Comparison of ENCODE assay signal across 10 mouse cellular contexts in genomic region chr7:127685304-127686018, GRCm38 (mm10). TPM values are rescaled to one million over a fixed set of nuclear protein-coding genes. Genes with fewer than 3 reads are reported as not detected.
A peak's percentile ranks its signal among the peaks of the same experiment; 100 is the strongest.
DNase-seq lines count a peak whose midpoint lies in the region; ATAC-seq and TF ChIP-seq lines count a peak whose summit lies in the region.
"Had no signal": no experiment of that assay in that cellular context is flagged by ENCODE, and none has a peak within 500 bp of the region (broad histone marks: within the 10 kb centered on the region; RNA-seq: fewer than 3 reads in every experiment).

No protein-coding gene starts in this region.

- H3K4me2 ChIP-seq in heart, embryonic 12.5 days = no peak overlapping the region
- no peak overlapping the region for H3K4me2 ChIP-seq in liver, embryonic 12.5 days
- no peak overlapping the region for H3K4me2 ChIP-seq in limb, embryonic 14.5 days (replicated peaks; ENCODE audit: low read depth, low read length, severe bottlenecking)
- H3K4me2 ChIP-seq in stomach, postnatal 0 days (replicated peaks; ENCODE audit: low read depth) = no peak overlapping the region

- no peak overlapping the region for H3K27ac ChIP-seq in heart, embryonic 12.5 days (ENCODE audit: poor library complexity, severe bottlenecking)
- H3K27ac ChIP-seq in liver, embryonic 12.5 days = 0 out of 2 replicates have a peak overlapping the region, but pooled peaks have one; percentile 30
- no peak overlapping the region for H3K27ac ChIP-seq in limb, embryonic 14.5 days (replicated peaks; ENCODE audit: low read depth, low read length)
- no peak overlapping the region for H3K27ac ChIP-seq in stomach, postnatal 0 days (replicated peaks)

- ATAC-seq in heart, embryonic 12.5 days (ENCODE audit: insufficient number of reproducible peaks, low FRiP score) = no peak
- ATAC-seq in liver, embryonic 12.5 days = no peak
- ATAC-seq in limb, embryonic 14.5 days (ENCODE audit: low FRiP score, low read depth) = peak; percentile 80
- ATAC-seq in stomach, postnatal 0 days (ENCODE audit: low FRiP score, low TSS enrichment) = peak; percentile 54; the same call in 1 of the 2 replicates

- TF ChIP-seq POLR2A in limb, embryonic 14.5 days (IDR thresholded peaks at IDR 0.05; ENCODE audit: borderline replicate concordance, extremely low read depth, insufficient read depth, insufficient read length) = no peak

- no peaks in the 10 kb centered on the region for H3K9me3 ChIP-seq in heart, embryonic 12.5 days (replicated peaks)
- no peaks in the 10 kb centered on the region for H3K9me3 ChIP-seq in liver, embryonic 12.5 days (replicated peaks)
- no peaks in the 10 kb centered on the region for H3K9me3 ChIP-seq in limb, embryonic 14.5 days (ENCODE audit: control insufficient read depth, low read length)
- H3K9me3 ChIP-seq in stomach, postnatal 0 days (ENCODE audit: control insufficient read depth, low read length) = no peaks in the 10 kb centered on the region

- TF ChIP-seq CTCF in stomach, postnatal 0 days (IDR thresholded peaks at IDR 0.05; ENCODE audit: low read depth) = no peak

- 69% methylated on average over 14 of the region's 14 CpGs for WGBS in heart, embryonic 12.5 days
- 78% methylated on average over 14 of the region's 14 CpGs for WGBS in liver, embryonic 12.5 days (ENCODE audit: insufficient replicate concordance)
- WGBS in limb, embryonic 14.5 days = 66% methylated on average over 14 of the region's 14 CpGs
- 43% methylated on average over 14 of the region's 14 CpGs for WGBS in stomach, postnatal 0 days

- H3K36me3 ChIP-seq in heart, embryonic 12.5 days = peaks cover 5% of the 10 kb centered on the region; the same call in 1 of the 2 replicates
- no peaks in the 10 kb centered on the region for H3K36me3 ChIP-seq in liver, embryonic 12.5 days
- peaks cover 19% of the 10 kb centered on the region for H3K36me3 ChIP-seq in limb, embryonic 14.5 days (ENCODE audit: control insufficient read depth, insufficient read depth, low read length)
- no peaks in the 10 kb centered on the region for H3K36me3 ChIP-seq in stomach, postnatal 0 days (ENCODE audit: control insufficient read depth, insufficient read depth, low read length)

- H3K27me3 ChIP-seq in heart, embryonic 12.5 days (replicated peaks) = no peaks in the 10 kb centered on the region
- no peaks in the 10 kb centered on the region for H3K27me3 ChIP-seq in liver, embryonic 12.5 days (replicated peaks)
- no peaks in the 10 kb centered on the region for H3K27me3 ChIP-seq in limb, embryonic 14.5 days (ENCODE audit: control insufficient read depth, insufficient read depth, low read length)
- no peaks in the 10 kb centered on the region for H3K27me3 ChIP-seq in stomach, postnatal 0 days (ENCODE audit: control insufficient read depth, insufficient read depth, low read length)

- peaks cover 55% of the 10 kb centered on the region for H3K4me1 ChIP-seq in heart, embryonic 12.5 days (replicated peaks)
- peaks cover 39% of the 10 kb centered on the region for H3K4me1 ChIP-seq in liver, embryonic 12.5 days
- no peaks in the 10 kb centered on the region for H3K4me1 ChIP-seq in limb, embryonic 14.5 days (ENCODE audit: control insufficient read depth, insufficient read depth, low read length)
- H3K4me1 ChIP-seq in stomach, postnatal 0 days (replicated peaks; ENCODE audit: control insufficient read depth, insufficient read depth) = 0 out of 2 replicates have a peak, but pooled peaks cover 2% of the 10 kb centered on the region

- H3K4me3 ChIP-seq in heart, embryonic 12.5 days = no peak overlapping the region
- H3K4me3 ChIP-seq in liver, embryonic 12.5 days = no peak overlapping the region
- H3K4me3 ChIP-seq in limb, embryonic 14.5 days (replicated peaks; ENCODE audit: low read length) = no peak overlapping the region
- H3K4me3 ChIP-seq in stomach, postnatal 0 days (ENCODE audit: low read depth, low read length) = no peak overlapping the region
- H3K4me3 ChIP-seq: erythroblast, embryonic 14.5 days had no signal

- TF ChIP-seq EP300 in stomach, postnatal 0 days (optimal IDR thresholded peaks at IDR 0.05) = no peak

- peak; percentile 93 for DNase-seq in heart, adult 11 months
- DNase-seq in liver = no peak
- peak; percentile 57 for DNase-seq in limb, embryonic 14.5 days (ENCODE audit: low spot score)
- no peak for DNase-seq in stomach, postnatal 0 days (ENCODE audit: low spot score)
- no peak for DNase-seq in thymus, postnatal 14 days
- DNase-seq in spleen, postnatal 14 days (ENCODE audit: low spot score in 2 of 2) = no peak
- DNase-seq: B cell, adult 2 months had no signal

- H3K9ac ChIP-seq in heart, embryonic 12.5 days = no peak overlapping the region
- H3K9ac ChIP-seq in liver, embryonic 12.5 days = no peak overlapping the region
- H3K9ac ChIP-seq in limb, embryonic 14.5 days (ENCODE audit: low read depth, low read length, severe bottlenecking) = no peak overlapping the region
- no peak overlapping the region for H3K9ac ChIP-seq in stomach, postnatal 0 days (ENCODE audit: low read length)

RNA-seq across cellular contexts. Expression of gene Bcl7c, which starts 23.3 kb away (rescaled TPM):
- 43.3 and 49.5 TPM in 2 replicates for polyA plus RNA-seq in heart, embryonic 12.5 days (2016; fragmentation: Nextera tagmentation; extraction: Ambion mirVana)
- polyA plus RNA-seq in liver, embryonic 12.5 days (2016; fragmentation: Nextera tagmentation; extraction: Ambion mirVana) = 40.6 and 43.6 TPM in 2 replicates
- polyA plus RNA-seq in limb, embryonic 14.5 days (2012; rRNA removed) = 74.7 and 90.0 TPM in 2 replicates
- 95.4 and 102 TPM in 2 replicates for polyA plus RNA-seq in limb, embryonic 14.5 days (2014; fragmentation: Nextera tagmentation; extraction: Ambion mirVana)
- polyA plus RNA-seq in stomach, postnatal 0 days (2015; fragmentation: Nextera tagmentation; extraction: Ambion mirVana) = 42.2 and 46.8 TPM in 2 replicates

RNA-seq across cellular contexts. Expression of gene Ctf1, which starts 27.1 kb away (rescaled TPM):
- 4.3 and 5.1 TPM in 2 replicates for polyA plus RNA-seq in heart, embryonic 12.5 days (2016; fragmentation: Nextera tagmentation; extraction: Ambion mirVana)
- polyA plus RNA-seq in liver, embryonic 12.5 days (2016; fragmentation: Nextera tagmentation; extraction: Ambion mirVana) = 3.6 and 4.6 TPM in 2 replicates
- 53.6 and 82.9 TPM in 2 replicates for polyA plus RNA-seq in limb, embryonic 14.5 days (2012; rRNA removed)
- 34.9 and 41.6 TPM in 2 replicates for polyA plus RNA-seq in limb, embryonic 14.5 days (2014; fragmentation: Nextera tagmentation; extraction: Ambion mirVana)
- 13.4 and 14.5 TPM in 2 replicates for polyA plus RNA-seq in stomach, postnatal 0 days (2015; fragmentation: Nextera tagmentation; extraction: Ambion mirVana)

RNA-seq across cellular contexts. Expression of gene Ctf2, which starts 46.5 kb away (rescaled TPM):
- 0.10 TPM in 1 of 2 replicates, not detected in the other for polyA plus RNA-seq in heart, embryonic 12.5 days (2016; fragmentation: Nextera tagmentation; extraction: Ambion mirVana)
- 0.13 and 0.26 TPM in 2 replicates for polyA plus RNA-seq in liver, embryonic 12.5 days (2016; fragmentation: Nextera tagmentation; extraction: Ambion mirVana)
- 0.03 TPM in 1 of 2 replicates, not detected in the other for polyA plus RNA-seq in limb, embryonic 14.5 days (2012; rRNA removed)
- 0.22 and 0.34 TPM in 2 replicates for polyA plus RNA-seq in limb, embryonic 14.5 days (2014; fragmentation: Nextera tagmentation; extraction: Ambion mirVana)
- polyA plus RNA-seq in stomach, postnatal 0 days (2015; fragmentation: Nextera tagmentation; extraction: Ambion mirVana) = 0.08 and 0.13 TPM in 2 replicates

RNA-seq across cellular contexts. Expression of gene Fbxl19, which starts 58.9 kb away (rescaled TPM):
- polyA plus RNA-seq in heart, embryonic 12.5 days (2016; fragmentation: Nextera tagmentation; extraction: Ambion mirVana) = 3.4 and 3.7 TPM in 2 replicates
- 3.7 TPM in 2 replicates for polyA plus RNA-seq in liver, embryonic 12.5 days (2016; fragmentation: Nextera tagmentation; extraction: Ambion mirVana)
- polyA plus RNA-seq in limb, embryonic 14.5 days (2012; rRNA removed) = 64.5 and 81.3 TPM in 2 replicates
- polyA plus RNA-seq in limb, embryonic 14.5 days (2014; fragmentation: Nextera tagmentation; extraction: Ambion mirVana) = 4.4 and 6.8 TPM in 2 replicates
- 1.1 and 1.9 TPM in 2 replicates for polyA plus RNA-seq in stomach, postnatal 0 days (2015; fragmentation: Nextera tagmentation; extraction: Ambion mirVana)

Comparison
In these comparisons a context has a peak if more than half of its experiments do, and no peak if none do; other contexts are left out.
1. DNase-seq: peak in heart, adult 11 months (single experiment) and limb, embryonic 14.5 days (single experiment); none in liver (single experiment), stomach, postnatal 0 days (single experiment), thymus, postnatal 14 days (single experiment) and spleen, postnatal 14 days (0 of 2).
2. ATAC-seq: peak in limb, embryonic 14.5 days (single experiment) and stomach, postnatal 0 days (single experiment); none in heart, embryonic 12.5 days (single experiment) and liver, embryonic 12.5 days (single experiment).